Mouse (Mus musculus) bone marrow macrophage, adult 2 months (primary cell): ENCODE results near the gene Ccl8.

Experiments used
- CTCF ChIP-seq: IDR thresholded peaks from 2 replicates; pipeline ENCODE4 v1.5.1; 2012; ENCODE audit warnings: low read depth, mild to moderate bottlenecking, low read length, moderate library complexity
- POLR2A ChIP-seq: IDR thresholded peaks from 2 replicates; pipeline ENCODE4 v1.6.1; 2012; ENCODE audit warnings: mild to moderate bottlenecking, low read depth, low read length, borderline replicate concordance

GRCm38 (mm10) chr11:82163285-82163684, 48.3 kb downstream of the Ccl8 start:
- TF ChIP-seq POLR2A (no peak), CTCF (no peak)
